Mouse (Mus musculus): Measurements from ENCODE around the gene Fyn. TPM values are rescaled to one million over a fixed set of nuclear protein-coding genes. Genes with fewer than 3 reads are reported as not detected.
A peak's percentile ranks its signal among the peaks of the same experiment; 100 is the strongest.

The Fyn gene
- polyA plus RNA-seq, 1 experiment from 2014 or later: 20.5 TPM

GRCm38 (mm10) chr10:39458766-39459699 is 90.4 kb downstream of the Fyn start:
- Histone ChIP-seq H3K27me3 (ENCODE audit: poor library complexity, severe bottlenecking) (no peaks in the 10 kb centered on the region), H3K4me3 (no peak overlapping the region), H3K36me3 (replicated peaks) (no peaks in the 10 kb centered on the region), H3K4me1 (peaks cover 57% of the 10 kb centered on the region), H3K9me3 (no peaks in the 10 kb centered on the region), H3K27ac (peak overlapping the region; percentile 62; the same call in 1 of the 2 replicates)
- no peak for DNase-seq (ENCODE audit: extremely low spot score, low spot score)
- WGBS: 76% methylated on average over 13 of the region's 13 CpGs

- WGBS: 60% methylated on average over 2 of the region's 2 CpGs
- Histone ChIP-seq H3K36me3 (replicated peaks) (no peaks in the 10 kb centered on the region), H3K27ac (no peak overlapping the region), H3K4me3 (no peak overlapping the region), H3K4me1 (peaks cover 53% of the 10 kb centered on the region), H3K27me3 (ENCODE audit: poor library complexity, severe bottlenecking) (no peaks in the 10 kb centered on the region), H3K9me3 (no peaks in the 10 kb centered on the region)
- no peak for DNase-seq (ENCODE audit: extremely low spot score, low spot score)
Measured at GRCm38 (mm10) chr10:39460621-39461020, 92.0 kb downstream of the Fyn start.

- no peak for DNase-seq (ENCODE audit: extremely low spot score, low spot score)
- Histone ChIP-seq H3K27ac (peak overlapping the region; percentile 69; the same call in 1 of the 2 replicates), H3K4me3 (no peak overlapping the region), H3K9me3 (no peaks in the 10 kb centered on the region), H3K27me3 (ENCODE audit: poor library complexity, severe bottlenecking) (no peaks in the 10 kb centered on the region), H3K4me1 (peaks cover 53% of the 10 kb centered on the region), H3K36me3 (replicated peaks) (no peaks in the 10 kb centered on the region)
- WGBS: 57% methylated on average over 5 of the region's 5 CpGs
Measured at GRCm38 (mm10) chr10:39461909-39462308, 93.3 kb downstream of the Fyn start.

GRCm38 (mm10) chr10:39462711-39463110 is 94.1 kb downstream of the Fyn start:
- Histone ChIP-seq H3K27me3 (ENCODE audit: poor library complexity, severe bottlenecking) (no peaks in the 10 kb centered on the region), H3K27ac (peak overlapping the region; percentile 69), H3K4me1 (peaks cover 52% of the 10 kb centered on the region), H3K4me3 (no peak overlapping the region), H3K9me3 (no peaks in the 10 kb centered on the region), H3K36me3 (replicated peaks) (peaks cover 4% of the 10 kb centered on the region; the same call in 1 of the 2 replicates)
- DNase-seq (ENCODE audit: extremely low spot score, low spot score): no peak
- 79% methylated on average over 8 of the region's 8 CpGs for WGBS

GRCm38 (mm10) chr10:39464383-39464782 is 95.7 kb downstream of the Fyn start:
- WGBS: 92% methylated on average over 5 of the region's 5 CpGs
- no peak overlapping the region for H3K27ac ChIP-seq
- H3K36me3 ChIP-seq (replicated peaks): peaks cover 4% of the 10 kb centered on the region; the same call in 1 of the 2 replicates
- no peaks in the 10 kb centered on the region for H3K27me3 ChIP-seq (ENCODE audit: poor library complexity, severe bottlenecking)
- no peak for DNase-seq (ENCODE audit: extremely low spot score, low spot score)
- peaks cover 36% of the 10 kb centered on the region for H3K4me1 ChIP-seq
- H3K4me3 ChIP-seq: no peak overlapping the region
- no peaks in the 10 kb centered on the region for H3K9me3 ChIP-seq

GRCm38 (mm10) chr10:39467317-39467716 is 98.7 kb downstream of the Fyn start:
- no peaks in the 10 kb centered on the region for H3K27me3 ChIP-seq (ENCODE audit: poor library complexity, severe bottlenecking)
- peaks cover 4% of the 10 kb centered on the region; the same call in 1 of the 2 replicates for H3K36me3 ChIP-seq (replicated peaks)
- no peak for DNase-seq (ENCODE audit: extremely low spot score, low spot score)
- H3K4me1 ChIP-seq: peaks cover 18% of the 10 kb centered on the region
- no peak overlapping the region for H3K27ac ChIP-seq
- no peak overlapping the region for H3K4me3 ChIP-seq
- 86% methylated on average over 6 of the region's 6 CpGs for WGBS
- no peaks in the 10 kb centered on the region for H3K9me3 ChIP-seq

GRCm38 (mm10) chr10:39467821-39468220 is 99.2 kb downstream of the Fyn start:
- no peaks in the 10 kb centered on the region for H3K27me3 ChIP-seq (ENCODE audit: poor library complexity, severe bottlenecking)
- no peak overlapping the region for H3K4me3 ChIP-seq
- H3K27ac ChIP-seq: no peak overlapping the region
- 92% methylated on average over 7 of the region's 7 CpGs for WGBS
- no peaks in the 10 kb centered on the region for H3K9me3 ChIP-seq
- no peak for DNase-seq (ENCODE audit: extremely low spot score, low spot score)
- H3K4me1 ChIP-seq: peaks cover 13% of the 10 kb centered on the region
- peaks cover 4% of the 10 kb centered on the region; the same call in 1 of the 2 replicates for H3K36me3 ChIP-seq (replicated peaks)

GRCm38 (mm10) chr10:39468576-39468975 is 99.9 kb downstream of the Fyn start:
- Histone ChIP-seq H3K27me3 (ENCODE audit: poor library complexity, severe bottlenecking) (no peaks in the 10 kb centered on the region), H3K4me3 (no peak overlapping the region), H3K9me3 (no peaks in the 10 kb centered on the region), H3K36me3 (replicated peaks) (peaks cover 4% of the 10 kb centered on the region; the same call in 1 of the 2 replicates), H3K27ac (no peak overlapping the region), H3K4me1 (peaks cover 7% of the 10 kb centered on the region; the same call in 1 of the 2 replicates)
- DNase-seq (ENCODE audit: extremely low spot score, low spot score): no peak
- WGBS: 81% methylated on average over 3 of the region's 3 CpGs

- 86% methylated on average over 7 of the region's 7 CpGs for WGBS
Measured at GRCm38 (mm10) chr10:39469341-39469740, 100.7 kb downstream of the Fyn start.

GRCm38 (mm10) chr10:39470321-39470720 is 101.7 kb downstream of the Fyn start:
- H3K27me3 ChIP-seq (ENCODE audit: poor library complexity, severe bottlenecking): no peaks in the 10 kb centered on the region
- 90% methylated on average over 7 of the region's 7 CpGs for WGBS
- peaks cover 7% of the 10 kb centered on the region; the same call in 1 of the 2 replicates for H3K4me1 ChIP-seq
- H3K36me3 ChIP-seq (replicated peaks): peaks cover 4% of the 10 kb centered on the region; the same call in 1 of the 2 replicates
- H3K9me3 ChIP-seq: no peaks in the 10 kb centered on the region
- no peak overlapping the region for H3K4me3 ChIP-seq
- no peak for DNase-seq (ENCODE audit: extremely low spot score, low spot score)
- no peak overlapping the region for H3K27ac ChIP-seq

More at GRCm38 (mm10) chr10:39469341-39469740, 100.7 kb downstream of the Fyn start:
- no peaks in the 10 kb centered on the region for H3K9me3 ChIP-seq
- peaks cover 4% of the 10 kb centered on the region; the same call in 1 of the 2 replicates for H3K36me3 ChIP-seq (replicated peaks)
- peaks cover 7% of the 10 kb centered on the region; the same call in 1 of the 2 replicates for H3K4me1 ChIP-seq
- no peak overlapping the region for H3K4me3 ChIP-seq
- no peaks in the 10 kb centered on the region for H3K27me3 ChIP-seq (ENCODE audit: poor library complexity, severe bottlenecking)
- DNase-seq (ENCODE audit: extremely low spot score, low spot score): no peak
- no peak overlapping the region for H3K27ac ChIP-seq

- DNase-seq (ENCODE audit: extremely low spot score, low spot score): no peak
- H3K27me3 ChIP-seq (ENCODE audit: poor library complexity, severe bottlenecking): no peaks in the 10 kb centered on the region
- no peak overlapping the region for H3K27ac ChIP-seq
- H3K9me3 ChIP-seq: no peaks in the 10 kb centered on the region
- H3K36me3 ChIP-seq (replicated peaks): peaks cover 4% of the 10 kb centered on the region; the same call in 1 of the 2 replicates
- no peak overlapping the region for H3K4me3 ChIP-seq
- WGBS: 89% methylated on average over 7 of the region's 7 CpGs
- peaks cover 7% of the 10 kb centered on the region; the same call in 1 of the 2 replicates for H3K4me1 ChIP-seq
Measured at GRCm38 (mm10) chr10:39471040-39471713, 102.5 kb downstream of the Fyn start.

- peaks cover 7% of the 10 kb centered on the region; the same call in 1 of the 2 replicates for H3K4me1 ChIP-seq
- WGBS: 84% methylated on average over 15 of the region's 15 CpGs
- H3K27me3 ChIP-seq (ENCODE audit: poor library complexity, severe bottlenecking): no peaks in the 10 kb centered on the region
- H3K9me3 ChIP-seq: no peaks in the 10 kb centered on the region
- H3K36me3 ChIP-seq (replicated peaks): peaks cover 4% of the 10 kb centered on the region; the same call in 1 of the 2 replicates
- DNase-seq (ENCODE audit: extremely low spot score, low spot score): no peak
- peak overlapping the region; percentile 4; the same call in 1 of the 2 replicates for H3K27ac ChIP-seq
- H3K4me3 ChIP-seq: no peak overlapping the region
Measured at GRCm38 (mm10) chr10:39471714-39472531, 103.3 kb downstream of the Fyn start.
